Mouse (Mus musculus) kidney, postnatal 14 days (tissue): ENCODE results near the gene Zfp626.
"Not testable (repeated sequence)": the region's sequence is repeated elsewhere in the genome, so short reads cannot be mapped to it uniquely, and the experiment has no call there.

Experiments used
- DNase-seq: peaks from one replicate; pipeline ENCODE4 v3.0.0; 2022; ENCODE audit warnings: mixed read lengths

Gene Zfp626

GRCm38 (mm10) chr7:27806896-27807295 is at the start of gene Zfp626:
TSS of gene Zfp626 (plus strand) at chr7:27807196.
- DNase-seq, result not testable (repeated sequence)

DNA sequence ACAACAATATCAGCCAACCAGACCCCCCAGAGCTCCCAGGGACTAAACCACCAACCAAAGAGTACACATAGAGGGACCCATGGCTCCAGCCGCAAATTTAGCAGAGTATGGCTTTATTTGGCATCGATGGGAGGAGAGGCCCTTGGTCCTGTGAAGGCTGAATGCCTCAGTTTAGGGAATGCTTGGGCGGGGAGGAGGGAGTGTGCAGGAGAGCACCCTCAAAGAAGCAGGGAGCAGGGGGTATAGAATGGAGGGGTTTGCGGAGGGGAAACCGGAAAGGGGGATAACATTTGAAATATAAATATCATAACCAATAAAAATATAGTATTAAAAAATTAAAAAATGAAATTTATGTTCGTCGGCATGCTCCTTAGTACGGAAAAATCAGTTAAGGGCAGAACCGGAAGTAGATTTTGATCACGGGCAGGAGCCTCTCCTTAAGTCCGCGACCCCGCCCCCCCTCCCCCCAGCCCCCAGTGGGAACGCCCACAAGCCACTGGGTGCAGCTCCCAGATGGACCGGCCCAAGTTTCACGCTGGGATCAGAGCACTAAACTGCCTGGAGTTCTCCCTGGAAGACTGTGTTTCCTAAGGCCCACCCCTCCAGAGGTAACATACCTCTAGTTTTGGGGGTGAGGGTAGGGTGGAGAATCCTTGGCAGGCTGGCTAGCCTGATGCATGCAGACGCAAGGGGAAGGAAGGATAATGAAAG is 41.7 kb upstream of the Zfp626 start:
- no peak for DNase-seq

DNA sequence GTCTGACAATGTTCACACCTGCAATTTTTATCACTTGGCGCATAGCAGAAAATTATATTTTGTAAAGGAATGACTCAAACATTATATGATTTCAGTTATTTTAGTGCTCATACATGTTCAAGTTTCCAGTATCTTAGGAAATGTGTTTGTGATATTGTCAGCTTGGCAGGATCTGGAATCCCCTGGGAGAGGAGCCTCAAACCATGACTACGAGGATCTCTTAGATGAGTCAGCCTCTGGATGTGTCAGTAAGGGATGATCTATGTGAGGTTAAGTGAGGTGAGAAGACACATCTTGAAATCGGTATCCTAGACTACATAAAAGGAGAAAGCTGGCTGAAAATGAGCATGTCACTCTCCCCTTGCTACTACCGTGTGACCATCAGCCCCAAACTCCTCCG is 17.7 kb upstream of the Zfp626 start:
- no peak for DNase-seq

DNA sequence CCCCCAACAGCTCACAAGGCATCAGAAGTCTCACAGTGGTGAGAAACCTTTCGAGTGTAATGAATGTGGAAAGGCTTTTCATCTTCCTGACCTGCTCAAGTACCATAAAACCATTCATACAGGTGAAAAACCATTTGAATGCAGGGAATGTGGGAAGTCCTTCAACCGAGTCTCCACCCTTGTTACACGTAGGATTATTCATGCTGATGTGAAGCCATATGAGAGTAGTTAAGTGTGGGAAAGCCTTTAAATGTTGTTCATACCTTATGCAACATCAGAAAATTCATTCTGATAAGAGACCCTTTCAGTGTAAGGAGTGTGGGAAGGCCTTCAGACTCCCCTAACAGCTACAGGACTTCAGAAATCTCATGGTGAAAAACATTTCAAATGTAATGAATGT is 13.1 kb upstream of the Zfp626 start:
- DNase-seq, result not testable (repeated sequence)

DNA sequence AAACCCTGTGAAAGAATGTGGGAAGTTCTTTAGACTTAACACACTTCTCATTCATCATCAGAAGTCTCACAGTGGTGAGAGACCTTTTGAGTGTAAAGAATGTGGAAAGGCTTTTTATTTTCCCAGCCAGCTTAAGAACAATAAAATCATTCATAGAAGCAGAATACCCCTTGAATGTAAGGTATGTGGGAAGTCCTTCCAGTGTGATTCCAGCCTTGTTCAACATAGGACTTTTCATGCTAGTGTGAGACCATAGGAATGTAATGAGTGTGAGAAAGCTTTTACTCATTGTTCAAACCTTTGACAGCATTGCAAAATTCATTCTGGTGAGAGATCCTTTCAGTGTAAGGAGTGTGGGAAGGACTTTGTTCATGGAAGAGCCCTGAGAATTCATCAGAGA is 12.4 kb upstream of the Zfp626 start:
- DNase-seq, result no peak

DNA sequence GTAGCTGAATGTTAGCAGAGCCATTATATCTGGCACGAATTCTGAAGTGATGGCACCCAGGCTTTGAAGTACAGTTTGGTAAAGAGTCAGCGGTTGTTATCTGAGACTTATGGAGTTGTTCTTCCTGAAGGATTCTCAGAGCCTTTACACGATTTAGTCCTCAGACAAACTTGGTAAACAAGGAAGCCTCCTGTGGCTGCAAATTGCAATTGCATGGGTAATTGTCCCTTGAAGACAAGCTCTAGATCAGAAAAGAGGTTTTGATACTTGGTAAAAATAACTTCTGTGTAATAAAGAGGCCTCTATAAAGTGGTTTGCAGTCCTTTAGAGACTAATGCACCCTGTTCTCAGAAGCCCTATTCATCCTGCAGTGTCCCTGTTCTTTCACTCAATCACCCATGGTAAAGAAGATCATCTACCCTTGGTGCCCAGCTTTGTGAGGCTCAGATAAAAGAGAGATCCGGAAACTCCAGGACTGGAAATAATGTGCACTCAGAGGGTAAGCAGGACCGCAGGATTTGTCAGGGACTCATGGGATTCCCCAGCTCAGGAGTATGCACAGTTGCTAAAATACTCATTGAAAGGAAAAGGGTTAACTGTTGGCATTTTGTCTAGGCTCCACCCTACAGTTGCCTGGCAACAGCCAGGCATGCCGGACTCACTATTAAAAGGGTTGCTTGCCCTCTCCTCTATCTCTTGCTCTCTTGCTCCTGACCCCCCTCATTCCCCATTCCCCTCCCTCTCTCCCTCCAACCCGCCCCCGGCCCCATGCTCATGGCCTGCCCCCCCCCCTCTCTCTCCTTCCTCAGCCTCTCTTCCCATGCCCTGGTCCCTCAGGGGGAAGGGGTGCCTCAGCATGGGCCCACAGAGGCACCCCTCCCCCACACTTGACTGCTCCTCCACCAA is 8.8 kb upstream of the Zfp626 start:
- no peak for DNase-seq

GRCm38 (mm10) chr7:27801137-27801536 is 5.9 kb upstream of the Zfp626 start:
- DNase-seq, result no peak

- no peak for DNase-seq
These were observed 4.0 kb upstream of the Zfp626 start for GRCm38 (mm10) chr7:27802986-27803385.

GRCm38 (mm10) chr7:27804297-27805030 is 2.5 kb upstream of the Zfp626 start:
- DNase-seq, result peak; percentile 88

GRCm38 (mm10) chr7:27807305-27807704 is 309 bp downstream of the Zfp626 start:
- DNase-seq, result not testable (repeated sequence)

DNA sequence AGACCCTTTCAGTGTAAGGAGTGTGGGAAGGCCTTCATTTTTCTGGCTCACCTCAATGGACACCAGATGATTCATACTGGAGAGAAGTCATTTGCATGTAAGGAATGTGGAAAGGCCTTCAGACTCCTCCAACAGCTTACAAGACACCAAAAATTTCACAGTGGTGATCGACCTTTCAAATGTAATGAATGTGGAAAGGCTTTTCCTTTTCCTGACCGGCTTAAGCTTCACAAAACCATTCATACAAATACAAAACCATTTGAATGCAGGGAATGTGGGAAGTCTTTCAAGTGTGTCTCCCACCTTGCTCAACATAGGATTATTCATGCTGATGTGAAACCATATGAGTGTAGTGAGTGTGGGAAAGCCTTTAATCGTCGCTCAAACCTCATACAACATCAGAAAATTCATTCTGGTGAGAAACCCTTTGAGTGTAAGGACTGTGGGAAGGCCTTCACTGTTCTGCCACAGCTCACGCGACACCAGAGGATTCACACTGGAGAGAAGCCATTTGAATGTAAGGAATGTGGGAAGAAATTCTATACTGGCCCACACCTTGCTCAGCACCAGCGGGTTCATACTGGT is 11.6 kb downstream of the Zfp626 start:
- DNase-seq, result no peak

DNA sequence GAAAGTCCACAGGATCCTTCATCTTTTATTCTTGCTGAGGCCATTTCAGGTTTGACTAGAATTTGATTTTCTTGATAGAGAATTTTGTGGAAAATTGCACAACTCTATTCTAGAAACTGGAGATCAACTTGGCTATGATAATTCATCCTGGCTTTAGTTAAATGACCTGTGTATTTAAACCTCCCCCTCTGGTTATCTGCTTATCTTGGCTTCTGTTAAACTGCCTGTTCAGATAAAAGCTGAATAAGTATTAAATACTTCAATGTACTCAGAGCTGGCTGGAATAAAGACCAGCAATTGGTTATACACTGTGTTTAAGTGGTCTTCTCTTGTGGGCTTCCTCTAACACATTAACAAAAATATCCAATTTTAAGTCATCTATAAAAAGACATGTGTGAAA is 15.6 kb downstream of the Zfp626 start:
- DNase-seq, result no peak

DNA sequence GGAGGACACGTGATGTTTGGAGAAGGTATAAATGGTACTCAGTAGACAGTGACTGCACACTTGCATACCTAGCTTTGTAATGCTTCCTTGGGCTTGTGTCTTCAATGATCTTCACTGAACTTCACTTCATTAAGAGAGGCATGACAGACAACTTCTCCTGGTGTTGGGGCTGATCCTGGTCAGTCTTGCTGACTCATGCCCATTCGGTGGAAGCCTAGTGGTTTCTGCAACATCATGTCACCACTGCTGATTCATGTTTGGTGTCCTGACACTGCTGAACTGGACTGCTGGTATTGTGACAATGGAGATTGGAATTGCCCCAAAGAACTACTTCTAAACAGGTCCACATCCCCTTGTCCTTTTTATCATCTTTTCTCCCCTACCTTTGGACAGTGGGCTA is 27.1 kb downstream of the Zfp626 start:
- DNase-seq, result no peak

GRCm38 (mm10) chr7:27837896-27838295 is 30.9 kb downstream of the Zfp626 start:
- no peak for DNase-seq

- peak; percentile 93 for DNase-seq
These were observed 31.6 kb downstream of the Zfp626 start, which contains the start of gene Zfp59 for GRCm38 (mm10) chr7:27838323-27839249. TSS of gene Zfp59 (plus strand) at chr7:27838607.

DNA sequence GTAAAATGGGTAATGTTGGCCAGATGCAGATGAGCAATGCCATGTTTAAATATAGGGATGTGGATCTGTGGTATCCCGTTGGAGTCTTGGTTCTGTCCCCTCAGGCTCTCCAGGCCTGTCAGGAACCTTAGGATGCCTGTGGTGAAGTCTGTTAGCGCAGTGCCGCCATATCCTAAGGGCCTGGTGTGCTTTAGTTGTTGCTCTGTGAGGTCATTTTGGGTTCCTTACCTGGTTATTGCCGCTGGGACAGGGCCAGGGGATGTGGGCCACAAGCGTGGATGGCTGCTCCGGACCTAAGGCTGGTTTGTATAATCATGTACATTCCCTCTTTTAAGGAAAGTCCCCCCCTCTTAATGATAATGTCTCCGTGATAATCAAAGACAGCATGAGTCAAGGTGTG is 32.6 kb downstream of the Zfp626 start:
- DNase-seq, result no peak

GRCm38 (mm10) chr7:27840104-27840503 is 33.1 kb downstream of the Zfp626 start:
- DNase-seq, result no peak

DNA sequence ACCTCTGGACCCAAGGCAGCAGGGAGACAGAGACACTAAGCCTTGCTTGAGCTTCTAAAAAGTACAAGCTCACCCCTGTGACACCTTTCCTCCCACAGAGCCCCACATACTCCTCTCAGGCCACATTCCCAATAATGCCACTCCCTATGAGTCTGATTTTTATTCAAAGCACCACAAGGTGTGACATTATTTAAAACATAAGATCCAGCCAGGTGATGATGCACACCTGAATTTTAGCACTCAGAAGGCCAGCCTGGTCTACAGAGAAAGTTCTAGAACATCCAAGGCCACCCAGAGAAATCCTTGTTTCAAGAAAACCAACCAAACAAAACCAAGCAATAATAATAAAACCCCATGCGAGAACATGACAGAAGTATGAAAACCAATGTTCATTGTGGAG is 50.2 kb downstream of the Zfp626 start, which contains the start of gene Zfp607a:
Gene Zfp607a (plus strand): TSS at position 301 of the 400 bp plus-strand sequence.
- no peak for DNase-seq

DNA sequence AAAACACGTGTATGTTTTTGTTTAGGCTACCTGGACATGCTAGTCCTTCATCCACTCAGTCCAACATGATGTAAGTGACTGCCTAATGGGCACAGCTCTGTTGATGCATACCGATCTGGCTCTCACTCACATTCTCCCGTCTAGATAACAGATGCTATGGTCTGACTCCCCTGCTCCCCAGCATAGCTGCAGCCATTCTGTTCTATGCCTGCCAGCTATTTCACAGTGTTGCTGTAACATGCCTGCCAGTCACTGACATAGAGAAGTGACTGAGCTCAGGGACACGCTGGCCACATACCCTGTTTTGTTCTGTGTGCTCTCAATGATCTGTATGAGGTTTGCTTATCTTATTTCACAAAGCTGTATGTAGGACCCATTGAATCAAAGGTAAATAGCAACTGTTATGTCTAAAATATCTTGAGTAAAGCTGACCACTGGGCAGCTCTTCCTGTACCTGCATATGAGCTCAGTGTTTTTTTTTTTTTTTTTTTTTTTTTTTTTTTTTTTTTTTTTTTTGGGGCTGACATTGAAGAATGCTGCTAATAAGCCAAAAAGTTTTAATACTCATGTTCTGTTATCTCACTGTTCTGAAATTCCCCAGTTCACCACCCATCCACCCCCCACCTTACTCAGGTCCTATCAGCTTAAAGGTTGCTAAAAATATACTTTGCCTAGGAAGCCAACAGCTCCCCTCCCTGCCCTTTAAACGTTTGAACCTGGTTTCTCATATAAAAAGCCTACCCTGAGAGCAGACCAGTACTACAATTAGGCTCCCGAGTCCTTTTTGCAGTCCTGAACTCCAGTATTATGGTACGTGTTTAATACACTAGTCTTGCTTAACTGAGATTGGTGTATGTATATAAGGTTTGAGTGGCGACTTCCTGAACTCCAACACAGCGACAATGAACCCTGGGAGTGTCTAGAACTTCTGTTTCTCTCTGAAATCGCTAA is 52.6 kb downstream of the Zfp626 start:
- peak; percentile 7 for DNase-seq
